Mouse (Mus musculus): Measurements from ENCODE around the gene Ruvbl1.

The Ruvbl1 gene

GRCm38 (mm10) chr6:88465181-88465920 is at the start of gene Ruvbl1:
Ruvbl1 (plus strand) TSS chr6:88465409.
- DNase-seq (ENCODE audit: low spot score) = peak; percentile 88

DNA sequence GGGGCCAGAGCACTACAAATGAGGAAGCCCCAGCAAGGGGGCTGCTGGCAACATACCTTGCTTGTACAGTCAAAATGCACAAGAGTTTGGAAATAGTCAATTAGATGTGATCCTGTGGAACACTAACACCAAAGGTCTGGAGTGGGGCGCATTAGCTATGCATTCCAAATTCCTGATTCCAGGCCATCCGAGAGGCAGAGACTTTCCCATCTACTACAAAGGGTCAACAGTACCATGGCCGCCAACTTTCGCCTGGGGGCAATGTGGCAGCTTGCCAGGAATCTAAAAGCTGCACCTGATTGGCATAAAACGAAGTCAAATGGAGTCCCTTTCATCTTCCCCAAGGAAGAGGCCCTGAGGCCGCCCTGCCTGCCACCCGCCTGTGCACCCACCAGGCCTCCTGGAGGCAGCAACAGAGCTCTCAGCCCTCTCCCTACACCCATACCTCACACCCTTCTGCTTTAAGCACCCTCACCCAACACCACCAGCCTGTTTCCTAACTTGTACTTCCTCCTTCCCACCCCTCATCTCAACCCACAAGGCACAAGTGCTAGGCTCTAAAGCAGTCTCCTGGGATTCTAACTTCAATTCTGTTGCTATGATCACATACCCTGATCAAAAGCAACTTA is 49.0 kb upstream of the Ruvbl1 start:
- no peak for DNase-seq (ENCODE audit: low spot score)

GRCm38 (mm10) chr6:88431202-88431601 is 34.0 kb upstream of the Ruvbl1 start:
- DNase-seq (ENCODE audit: low spot score) = no peak

DNA sequence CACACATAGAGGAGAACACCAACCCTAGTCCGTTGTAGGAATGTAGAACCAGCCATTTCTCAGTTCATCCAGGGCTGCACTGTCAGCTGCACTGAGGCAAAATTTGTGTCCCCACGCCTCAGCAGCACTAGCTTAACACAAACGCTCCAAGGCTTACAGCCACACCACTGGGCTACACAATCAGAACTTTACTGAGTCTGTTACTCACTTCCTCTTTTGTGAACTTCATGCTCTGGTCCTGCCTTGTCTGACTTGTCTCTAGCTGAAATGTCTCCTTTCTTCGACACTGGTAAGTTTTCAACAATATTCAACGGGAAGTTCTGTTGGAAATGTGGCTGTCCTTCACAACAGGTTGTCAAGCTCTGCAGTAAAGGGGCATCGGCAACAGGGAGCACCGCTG is 29.6 kb upstream of the Ruvbl1 start:
- no peak for DNase-seq (ENCODE audit: low spot score)

DNA sequence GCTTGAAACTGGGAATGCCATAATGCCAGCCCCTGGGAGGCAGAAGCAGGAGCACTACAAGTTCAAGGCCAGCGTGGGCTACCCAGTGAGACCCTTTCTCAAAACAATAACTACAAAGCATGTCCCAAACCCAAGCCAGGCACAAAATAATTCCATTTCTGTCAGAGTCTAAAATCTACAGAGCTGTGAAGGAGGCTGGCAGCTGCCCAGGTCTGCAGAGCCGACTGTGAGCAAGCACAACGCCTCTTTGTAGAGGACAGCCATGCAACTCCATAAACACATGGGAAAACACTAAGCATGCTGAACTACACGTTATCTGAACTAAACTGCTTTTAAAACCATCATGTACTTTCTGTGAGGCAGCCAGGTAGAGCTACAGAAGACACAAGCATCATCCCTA is 26.2 kb upstream of the Ruvbl1 start:
- DNase-seq (ENCODE audit: low spot score) = no peak

GRCm38 (mm10) chr6:88442551-88442950 is 22.7 kb upstream of the Ruvbl1 start:
- DNase-seq (ENCODE audit: low spot score) = no peak

- DNase-seq (ENCODE audit: low spot score) = no peak
Measured at GRCm38 (mm10) chr6:88443446-88443845, 21.8 kb upstream of the Ruvbl1 start.

DNA sequence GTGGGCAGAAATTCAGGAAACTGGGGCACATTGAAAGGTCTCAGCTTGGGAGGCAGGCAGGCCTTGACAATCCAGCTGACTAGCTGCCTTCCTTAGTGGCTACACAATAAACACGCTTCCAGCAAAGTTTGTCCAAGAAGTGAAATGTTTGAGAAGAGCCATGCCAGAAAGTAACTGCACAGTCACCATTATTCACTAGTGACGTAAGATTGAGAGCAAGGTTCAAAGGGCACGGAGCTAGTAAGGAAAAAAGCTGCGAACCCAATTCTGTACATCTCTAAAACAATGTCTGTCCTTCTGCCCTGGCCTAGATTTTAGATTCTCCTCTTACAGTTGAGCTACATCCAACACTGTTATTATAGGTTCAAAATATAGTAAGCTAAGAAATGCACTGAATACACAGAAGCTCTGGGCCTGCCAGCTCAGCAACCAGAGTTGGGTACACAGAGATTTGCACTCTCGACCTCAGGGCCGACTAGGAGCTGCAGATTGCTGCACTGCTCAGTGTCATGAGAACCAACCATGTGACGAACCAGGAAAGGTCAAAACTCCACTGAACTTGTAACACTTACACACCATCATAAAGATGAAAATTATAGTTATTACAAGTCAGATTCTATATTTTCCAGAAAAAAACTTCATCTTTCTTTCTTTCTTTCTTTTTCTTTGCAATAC is 21.0 kb upstream of the Ruvbl1 start:
- DNase-seq (ENCODE audit: low spot score) = no peak

DNA sequence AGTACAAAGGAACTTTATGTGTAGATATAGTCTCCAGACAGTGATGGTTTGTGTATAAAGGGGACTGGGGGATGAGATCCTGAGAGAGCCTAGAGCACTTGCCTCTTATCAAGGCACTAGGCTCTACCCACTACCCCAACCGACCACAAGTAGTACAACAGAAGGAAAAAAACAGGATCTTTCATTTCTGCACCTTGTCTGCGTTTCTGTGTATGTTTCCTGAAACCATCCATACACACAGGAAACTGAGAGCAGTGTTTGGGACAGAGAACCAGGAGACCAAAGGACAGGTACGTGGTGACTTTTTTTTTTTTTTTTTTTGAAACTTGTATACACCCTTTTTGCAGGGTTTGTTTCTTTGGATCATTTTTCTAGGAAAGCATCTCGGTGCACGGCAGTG is 19.5 kb upstream of the Ruvbl1 start:
- DNase-seq (ENCODE audit: low spot score) = no peak

DNA sequence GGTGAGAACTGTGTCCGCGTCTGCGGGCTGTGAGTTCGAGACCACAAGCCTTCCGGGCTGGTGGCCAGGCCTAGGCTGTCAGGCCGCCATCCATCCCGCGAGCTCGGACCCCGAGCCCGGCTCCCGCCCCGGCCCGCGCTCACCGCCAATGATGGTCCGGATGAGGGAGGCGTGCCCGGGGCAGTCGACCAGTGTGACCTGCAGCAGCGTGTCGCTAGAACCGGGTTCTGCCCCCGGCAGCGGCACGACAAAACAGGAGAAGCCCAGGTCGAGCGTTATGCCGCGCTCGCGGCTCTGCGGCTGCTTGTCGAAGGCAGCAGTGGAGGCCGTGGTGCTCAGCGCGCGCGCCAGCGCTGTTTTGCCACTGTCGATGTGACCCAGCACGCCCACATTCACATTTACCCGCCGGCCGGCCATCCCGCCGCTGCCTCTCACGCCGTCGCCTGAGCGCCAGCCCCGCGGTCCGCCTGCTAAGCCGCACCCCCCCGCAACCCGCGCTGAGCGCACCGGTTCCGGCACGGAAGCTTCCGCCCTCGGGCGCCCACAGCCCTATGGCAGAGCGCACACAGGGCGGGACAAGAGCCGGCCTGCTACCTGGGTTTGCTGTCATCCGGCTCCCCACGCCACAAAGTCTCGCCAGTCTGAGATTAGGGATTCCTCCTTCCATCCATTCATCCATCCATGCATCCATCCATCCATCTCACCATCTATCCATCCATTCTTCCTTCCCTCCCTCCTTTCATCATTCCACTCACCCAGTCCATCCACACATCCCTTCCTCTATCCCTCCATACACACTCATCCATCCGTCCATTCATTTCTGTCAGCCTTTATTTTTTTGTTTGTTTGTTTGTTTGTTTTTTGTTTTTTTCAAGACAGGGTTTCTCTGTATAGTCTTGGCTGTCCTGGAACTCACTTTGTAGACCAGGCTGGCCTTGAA is 18.9 kb upstream of the Ruvbl1 start, which contains the start of gene Eefsec:
Gene Eefsec, minus strand, starts transcription at position 477 of the 940 bp plus-strand sequence.
- peak; percentile 80 for DNase-seq (ENCODE audit: low spot score)

DNA sequence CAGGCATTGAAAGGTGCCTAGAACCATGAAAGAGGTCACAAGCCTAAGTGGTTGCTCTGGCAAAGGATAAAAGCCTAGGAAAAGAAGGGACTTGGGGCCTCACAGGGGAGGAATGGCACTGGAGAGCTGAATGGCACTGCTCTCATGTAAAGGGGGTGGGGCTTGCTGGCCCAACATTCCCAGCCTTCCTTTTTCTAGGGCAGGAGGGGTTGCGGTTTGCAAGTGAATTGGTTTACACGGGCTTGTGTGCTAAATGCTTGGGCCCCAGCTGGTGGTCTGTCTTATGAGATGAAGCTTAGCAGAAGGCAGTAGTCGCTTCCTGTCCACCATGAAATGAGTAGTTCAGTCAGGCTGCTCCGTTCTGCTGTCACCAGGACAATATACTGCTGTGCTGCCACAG is 17.8 kb upstream of the Ruvbl1 start:
- DNase-seq (ENCODE audit: low spot score) = no peak

DNA sequence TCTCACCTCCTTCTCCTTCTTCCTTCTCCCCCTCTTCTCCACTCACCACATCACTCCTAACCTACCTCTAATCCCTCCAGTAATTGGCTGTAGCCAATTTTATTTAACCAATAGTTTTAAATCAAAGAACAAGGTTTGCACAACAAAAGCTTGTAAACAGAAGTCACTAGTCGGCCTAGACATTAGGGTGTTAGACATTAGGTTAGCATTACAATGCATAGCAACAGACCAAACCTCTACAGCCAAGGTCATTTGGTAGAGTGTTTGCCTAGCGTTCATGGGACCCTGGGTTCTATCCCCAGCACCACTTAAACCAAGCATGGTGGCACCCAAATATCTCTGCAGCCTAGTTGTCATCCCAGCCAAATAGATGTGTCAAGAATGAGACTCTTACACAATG is 10.7 kb upstream of the Ruvbl1 start:
- no peak for DNase-seq (ENCODE audit: low spot score)

DNA sequence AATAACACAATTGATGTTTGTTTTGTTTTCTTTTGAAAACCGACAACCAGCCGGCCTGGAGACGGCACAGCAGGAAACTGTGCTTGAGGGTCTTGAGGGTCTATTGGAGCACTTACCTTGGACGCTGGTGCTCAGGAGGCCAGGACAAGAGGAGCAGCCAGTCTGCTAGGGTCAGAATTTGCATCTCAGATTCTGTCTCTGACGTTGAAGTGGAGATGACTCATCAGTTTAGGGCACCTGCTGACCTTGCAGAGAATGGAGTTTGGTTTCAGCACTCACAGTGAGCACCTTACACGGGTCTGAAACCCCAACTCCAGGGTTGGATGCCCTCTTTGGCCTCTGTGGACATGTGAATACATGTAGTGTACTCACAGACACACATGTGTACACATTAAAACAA is 4.7 kb downstream of the Ruvbl1 start:
- no peak for DNase-seq (ENCODE audit: low spot score)

DNA sequence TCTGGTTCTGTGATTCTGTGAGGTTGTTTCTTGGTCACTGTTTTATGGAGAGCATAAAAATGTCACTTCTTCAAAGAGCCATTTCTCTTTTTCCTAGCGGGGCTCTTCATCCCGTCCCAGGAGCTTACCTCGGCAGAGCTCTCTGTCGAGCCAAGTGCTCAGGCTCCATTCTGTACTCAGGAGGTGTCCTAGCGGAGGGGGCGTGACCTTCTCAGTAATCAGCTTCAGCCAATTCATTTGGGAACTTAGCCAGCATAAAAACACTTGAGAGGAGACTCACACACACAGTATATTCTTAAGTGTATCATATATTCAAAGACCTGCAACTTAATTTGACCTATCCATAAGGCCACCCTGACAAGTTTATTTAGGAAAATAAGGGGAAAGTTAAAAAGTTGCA is 15.2 kb downstream of the Ruvbl1 start:
- no peak for DNase-seq (ENCODE audit: low spot score)

DNA sequence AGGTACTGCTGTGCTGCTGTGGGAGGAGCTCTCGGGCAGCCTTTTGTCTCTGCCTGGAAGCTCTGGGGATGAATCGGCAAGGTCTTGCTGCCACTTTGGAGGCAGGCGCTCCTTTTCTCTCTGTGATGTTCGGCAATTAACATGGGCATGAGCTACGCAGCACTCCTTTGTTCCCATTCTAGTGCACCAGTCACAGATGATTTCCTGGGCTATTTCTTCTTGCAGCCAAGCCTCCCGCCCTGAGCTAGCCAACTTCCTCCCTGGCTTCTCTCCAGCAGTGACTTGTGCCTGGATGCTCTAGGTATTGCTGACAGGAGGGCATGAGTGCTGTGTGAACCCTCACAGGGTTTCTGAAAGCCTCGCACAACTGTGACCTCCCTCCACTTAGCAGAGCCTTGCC is 17.9 kb downstream of the Ruvbl1 start:
- peak; percentile 47 for DNase-seq (ENCODE audit: low spot score)

DNA sequence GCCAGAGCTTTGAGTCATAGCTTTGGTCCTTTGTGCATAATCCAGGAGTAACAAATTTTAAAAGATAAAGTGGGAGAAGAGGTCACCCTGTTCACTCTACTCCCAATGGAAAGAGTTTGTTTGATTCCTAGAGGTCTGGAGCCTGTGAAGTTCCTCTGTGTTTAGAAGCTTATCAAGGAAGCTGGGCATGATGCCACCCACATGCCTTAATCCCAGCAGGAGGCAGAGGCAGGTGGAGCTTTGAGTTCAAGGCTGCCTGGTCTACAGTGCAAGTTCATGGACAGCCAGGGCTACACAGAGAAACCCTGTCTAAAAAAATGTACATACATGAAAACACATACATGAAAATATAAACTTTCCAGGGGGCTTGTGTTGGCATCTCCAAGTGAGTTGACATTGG is 18.7 kb downstream of the Ruvbl1 start:
- no peak for DNase-seq (ENCODE audit: low spot score)

- DNase-seq (ENCODE audit: low spot score) = no peak
Measured at GRCm38 (mm10) chr6:88485378-88485777, 20.2 kb downstream of the Ruvbl1 start.

DNA sequence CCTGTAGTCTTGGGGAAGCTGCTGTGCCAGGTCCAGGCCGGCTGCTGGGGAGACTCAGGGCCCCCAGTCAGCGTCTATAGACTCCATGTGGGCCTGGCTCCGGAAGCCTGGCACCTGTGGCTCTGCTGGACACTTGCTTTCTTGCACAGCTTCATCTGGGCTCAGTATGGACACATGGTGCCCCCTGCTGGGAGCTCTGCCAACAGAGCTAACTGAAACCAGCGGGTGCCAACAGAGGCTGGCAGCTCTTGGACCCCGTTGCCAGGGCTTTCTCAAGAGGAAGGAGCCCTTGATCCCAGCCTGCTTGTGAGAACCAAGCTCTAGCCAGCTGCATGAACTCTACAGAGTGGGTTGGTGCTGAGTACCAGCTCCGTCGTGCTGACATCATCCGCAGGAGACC is 21.7 kb downstream of the Ruvbl1 start:
- DNase-seq (ENCODE audit: low spot score) = peak; percentile 34

GRCm38 (mm10) chr6:88489026-88489425 is 23.8 kb downstream of the Ruvbl1 start:
- no peak for DNase-seq (ENCODE audit: low spot score)

DNA sequence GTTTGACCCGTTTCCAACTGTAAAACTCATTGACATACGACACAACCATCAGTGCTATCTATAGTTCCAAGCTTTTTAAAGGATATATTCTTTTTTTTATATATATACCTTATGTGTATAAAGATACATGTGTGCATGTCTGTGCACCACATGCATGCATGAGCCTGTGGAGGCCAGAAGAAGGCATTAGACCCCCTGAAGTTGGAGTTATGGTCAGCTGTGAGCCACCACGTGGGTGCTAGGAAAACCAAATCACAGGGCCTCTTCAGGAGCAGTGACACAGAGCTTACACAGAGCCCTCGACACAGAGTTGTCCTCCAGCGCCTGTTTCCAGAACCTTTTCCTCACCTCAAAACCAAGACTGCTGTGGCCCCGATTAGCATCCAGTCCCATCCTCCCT is 24.6 kb downstream of the Ruvbl1 start:
- no peak for DNase-seq (ENCODE audit: low spot score)

DNA sequence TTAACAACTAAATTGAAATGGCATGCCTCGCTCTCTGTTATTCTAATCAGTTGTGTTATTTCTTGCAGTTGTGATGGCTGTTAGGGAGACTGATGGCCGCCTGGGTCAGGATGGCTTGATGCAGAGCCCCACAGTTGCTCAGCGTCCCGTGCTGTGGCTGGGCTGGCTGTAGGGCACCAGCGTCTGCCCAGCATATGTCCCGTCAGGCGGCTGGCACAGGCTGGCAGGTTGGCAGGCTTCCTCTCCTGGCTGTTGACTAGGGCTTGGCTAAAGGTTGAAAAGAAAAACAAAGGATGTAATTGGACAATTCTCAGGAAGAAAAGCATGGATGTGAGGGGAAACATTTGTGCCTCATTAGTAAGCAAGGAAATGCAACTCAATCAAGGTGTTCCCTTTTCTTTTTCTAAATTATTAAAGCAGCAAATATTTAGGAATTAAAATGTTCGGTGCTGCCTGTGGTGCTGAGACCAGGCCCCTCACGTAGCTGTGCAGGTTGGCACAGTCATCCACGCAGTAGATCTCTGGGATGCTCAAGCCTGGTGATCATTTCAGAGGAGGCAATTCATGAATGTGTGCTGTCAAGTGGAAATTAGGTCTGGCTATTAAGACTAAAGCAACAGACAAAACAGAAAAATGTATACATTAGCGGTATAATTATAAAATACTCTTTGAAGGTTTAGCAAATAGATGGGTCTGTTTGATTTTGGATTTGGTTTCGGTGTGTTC is 25.6 kb downstream of the Ruvbl1 start:
- no peak for DNase-seq (ENCODE audit: low spot score)
